Mouse (Mus musculus) liver, postnatal 0 days (tissue): ENCODE data around the gene Rimbp3. TPM values are rescaled to one million over a fixed set of nuclear protein-coding genes. Genes with fewer than 3 reads are reported as not detected.

Experiments
- ATAC-seq: fragments of 200-750 bp; cut with Nextera tagmentation; 2 replicates; pipeline ENCODE4 v1.8.0; 2017; ENCODE audit warnings: mild to moderate bottlenecking, moderate library complexity
- DNase-seq: peaks from one replicate; pipeline ENCODE4 v3.0.0-alpha.2; 2016
- H3K27ac ChIP-seq: fragments of 300-500 bp; sonication (generic); 2 replicates; pipeline ENCODE4 v1.5.1; 2014; ENCODE audit warnings: antibody characterized with exemption, moderate library complexity, mild to moderate bottlenecking, low read depth
- H3K27me3 ChIP-seq: fragments of 300-500 bp; sonication (generic); 2 replicates; pipeline ENCODE4 v1.6.1; 2014; ENCODE audit warnings: low read length, control low read depth, mixed read lengths; ENCODE audit not compliant: insufficient read depth
- H3K36me3 ChIP-seq: fragments of 300-500 bp; sonication (generic); replicated peaks from 2 replicates; pipeline ENCODE4 v1.6.1; 2014; ENCODE audit warnings: mild to moderate bottlenecking, control low read depth, low read length, moderate library complexity, mixed read lengths; ENCODE audit not compliant: insufficient read depth
- H3K4me1 ChIP-seq: fragments of 300-500 bp; sonication (generic); 2 replicates; pipeline ENCODE4 v1.6.1; 2014; ENCODE audit warnings: antibody characterized with exemption, mild to moderate bottlenecking, control low read depth; ENCODE audit not compliant: insufficient read depth
- H3K4me2 ChIP-seq: fragments of 300-500 bp; sonication (generic); 2 replicates; pipeline ENCODE4 v1.6.1; 2014; ENCODE audit warnings: low read depth, mild to moderate bottlenecking, low read length, moderate library complexity, mixed read lengths
- H3K4me3 ChIP-seq: fragments of 300-500 bp; sonication (generic); 2 replicates; pipeline ENCODE4 v1.5.1; 2014; ENCODE audit warnings: low read depth, low read length
- H3K9ac ChIP-seq: fragments of 300-500 bp; sonication (generic); replicated peaks from 2 replicates; pipeline ENCODE4 v1.6.1; 2014; ENCODE audit warnings: mild to moderate bottlenecking, moderate library complexity
- H3K9me3 ChIP-seq: fragments of 300-500 bp; sonication (generic); 2 replicates; pipeline ENCODE4 v1.6.1; 2016; ENCODE audit warnings: mild to moderate bottlenecking, control low read depth, low read length, mixed read lengths
- CTCF ChIP-seq: sonication (generic); IDR thresholded peaks from 2 replicates; pipeline ENCODE4 v1.5.1; 2016; ENCODE audit warnings: antibody characterized with exemption, low read depth
- EP300 ChIP-seq: IDR thresholded peaks from 2 replicates; pipeline ENCODE4 v1.6.1; 2016; ENCODE audit warnings: antibody characterized with exemption, low read depth, mild to moderate bottlenecking
- WGBS: fragments of 180-500 bp; shearing (Covaris S2); extraction: QIAGEN DNeasy Blood & Tissue Kit; methylation state at CpG from one replicate; pipeline ENCODE4 v1.1.7; 2014; ENCODE audit not compliant: insufficient replicate concordance; 5-methylcytosine and 5-hydroxymethylcytosine counted together
- polyA plus RNA-seq: library from polyadenylated mRNA; unstranded; fragments of >200 nt; fragmentation: Nextera tagmentation; extraction: Ambion mirVana; gene quantifications from 2 replicates; pipeline ENCODE4 v1.2.1, GENCODE M21; 2015

Gene Rimbp3
- polyA plus RNA-seq, 1 experiment from 2014 or later: not detected

DNA sequence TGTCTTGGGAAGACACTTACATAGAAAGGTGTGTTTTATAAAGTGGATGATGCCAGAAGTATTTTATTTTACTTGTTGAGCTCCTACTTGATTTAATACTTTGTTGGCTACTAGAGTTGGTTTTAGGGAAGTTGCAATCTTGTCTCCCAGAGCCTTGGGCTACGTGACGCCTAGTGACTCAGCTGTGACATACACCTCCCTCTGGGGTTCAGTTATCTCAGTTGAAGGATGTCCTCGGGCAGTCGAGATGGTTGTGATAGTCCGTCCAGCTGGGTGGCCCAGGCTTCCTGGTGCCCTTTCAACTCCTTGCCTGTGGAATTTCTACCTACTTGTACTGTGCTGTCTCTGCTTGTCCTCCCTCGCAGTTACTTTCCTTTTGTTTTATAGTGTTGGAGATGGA, 40.7 kb downstream of the Rimbp3 start:
- Histone ChIP-seq H3K4me3 (no peak overlapping the region), H3K27ac (no peak overlapping the region), H3K9ac (no peak overlapping the region), H3K4me1 (peaks cover 49% of the 10 kb centered on the region), H3K27me3 (no peaks in the 10 kb centered on the region), H3K36me3 (no peaks in the 10 kb centered on the region), H3K4me2 (peak overlapping the region; percentile 22; the same call in 1 of the 2 replicates), H3K9me3 (no peaks in the 10 kb centered on the region)
- 21% methylated on average over 6 of the region's 6 CpGs for WGBS
- DNase-seq (peak; percentile 20), ATAC-seq (peak; percentile 32; the same call in 1 of the 2 replicates)
- TF ChIP-seq CTCF: no peak
- peak; percentile 16; the same call in 1 of the 2 replicates for TF ChIP-seq EP300

GRCm38 (mm10) chr16:17251539-17251938, 43.1 kb downstream of the Rimbp3 start:
- Histone ChIP-seq H3K9ac (no peak overlapping the region), H3K4me3 (no peak overlapping the region), H3K27ac (0 out of 2 replicates have a peak overlapping the region, but pooled peaks have one; percentile 16), H3K36me3 (0 out of 2 replicates have a peak, but pooled peaks cover 2% of the 10 kb centered on the region), H3K4me1 (peaks cover 52% of the 10 kb centered on the region), H3K9me3 (no peaks in the 10 kb centered on the region), H3K4me2 (peak overlapping the region; percentile 41; the same call in 1 of the 2 replicates), H3K27me3 (no peaks in the 10 kb centered on the region)
- no peak for TF ChIP-seq CTCF
- TF ChIP-seq EP300: no peak
- DNase-seq (peak; percentile 87), ATAC-seq (peak; percentile 57)
- WGBS: 42% methylated on average over 3 of the region's 3 CpGs

DNA sequence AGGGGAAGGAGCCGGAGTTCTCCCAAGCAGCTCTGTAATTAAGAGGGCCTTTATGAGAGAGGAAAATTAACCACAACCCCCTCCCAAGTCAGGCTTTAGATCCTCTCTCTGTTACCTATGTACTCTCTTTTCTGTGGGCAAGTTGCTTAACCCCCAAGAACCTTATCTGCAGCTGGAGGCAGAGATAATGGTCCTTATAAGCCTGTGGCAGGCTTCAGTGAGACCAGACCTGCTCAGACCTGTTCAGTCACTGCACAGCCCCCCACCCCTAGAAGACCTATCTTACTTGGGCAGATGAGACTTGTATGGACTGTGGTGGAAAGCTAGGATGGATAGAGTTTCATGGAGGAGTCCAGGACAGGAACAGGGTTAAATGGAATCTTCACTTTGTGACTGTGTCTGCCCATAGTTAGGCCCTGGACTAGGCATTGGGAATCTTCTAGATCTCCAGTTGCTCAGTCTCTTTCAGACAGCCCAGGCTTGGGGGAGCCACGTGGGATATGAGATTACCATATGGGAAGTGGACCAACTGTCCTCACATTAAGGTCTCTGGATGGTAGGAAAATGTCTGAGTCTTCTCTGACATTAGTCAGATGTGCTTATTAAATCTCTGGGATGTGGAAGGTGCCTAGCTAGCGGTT, 43.8 kb downstream of the Rimbp3 start:
- H3K9ac ChIP-seq: no peak overlapping the region
- TF ChIP-seq EP300: peak; percentile 91
- no peak for TF ChIP-seq CTCF
- H3K4me3 ChIP-seq: no peak overlapping the region
- ATAC-seq (peak; percentile 76), DNase-seq (no peak)
- H3K36me3 ChIP-seq: peaks cover 2% of the 10 kb centered on the region; the same call in 1 of the 2 replicates
- peak overlapping the region; percentile 41 for H3K4me2 ChIP-seq
- no peaks in the 10 kb centered on the region for H3K9me3 ChIP-seq
- 0 out of 2 replicates have a peak overlapping the region, but pooled peaks have one; percentile 16 for H3K27ac ChIP-seq
- WGBS: 50% methylated on average over 3 of the region's 3 CpGs
- H3K27me3 ChIP-seq: no peaks in the 10 kb centered on the region
- H3K4me1 ChIP-seq: peaks cover 50% of the 10 kb centered on the region

GRCm38 (mm10) chr16:17252841-17253240, 44.4 kb downstream of the Rimbp3 start:
- ATAC-seq: no peak
- H3K27me3 ChIP-seq: no peaks in the 10 kb centered on the region
- no peaks in the 10 kb centered on the region for H3K9me3 ChIP-seq
- peak; percentile 21 for DNase-seq
- H3K36me3 ChIP-seq: peaks cover 3% of the 10 kb centered on the region; the same call in 1 of the 2 replicates
- no peak overlapping the region for H3K4me3 ChIP-seq
- WGBS: 64% methylated on average over 7 of the region's 7 CpGs
- no peak overlapping the region for H3K27ac ChIP-seq
- TF ChIP-seq EP300 (no peak), CTCF (no peak)
- no peak overlapping the region for H3K9ac ChIP-seq
- H3K4me1 ChIP-seq: peaks cover 44% of the 10 kb centered on the region
- H3K4me2 ChIP-seq: 0 out of 2 replicates have a peak overlapping the region, but pooled peaks have one; percentile 12

- Histone ChIP-seq H3K4me3 (no peak overlapping the region), H3K4me1 (peaks cover 41% of the 10 kb centered on the region), H3K9me3 (no peaks in the 10 kb centered on the region), H3K36me3 (peaks cover 10% of the 10 kb centered on the region), H3K27ac (no peak overlapping the region), H3K9ac (no peak overlapping the region), H3K27me3 (no peaks in the 10 kb centered on the region), H3K4me2 (no peak overlapping the region)
- ATAC-seq (no peak), DNase-seq (peak; percentile 20)
- TF ChIP-seq CTCF (no peak), EP300 (no peak)
- 67% methylated on average over 4 of the region's 4 CpGs for WGBS
These were observed 45.7 kb downstream of the Rimbp3 start for GRCm38 (mm10) chr16:17254005-17254597.

DNA sequence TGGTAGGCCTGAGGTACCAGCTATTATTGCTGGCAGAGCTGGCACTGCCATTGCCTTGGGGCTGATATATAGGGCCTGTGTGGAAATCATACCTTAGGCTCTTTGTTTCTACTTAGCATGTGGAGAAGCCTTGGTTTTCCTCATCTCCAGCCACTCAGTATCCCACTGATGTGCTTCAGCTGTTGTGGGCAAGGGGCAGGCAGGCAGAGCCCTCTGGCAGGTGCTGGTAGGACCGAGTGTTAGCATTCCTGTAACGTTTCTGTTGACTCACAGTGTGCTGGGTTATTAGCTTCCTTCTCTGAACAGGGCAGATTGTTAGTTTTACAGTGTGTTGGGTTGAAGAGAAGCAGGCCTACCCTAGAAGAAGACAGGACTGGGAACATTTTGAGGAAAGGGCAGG, 46.9 kb downstream of the Rimbp3 start:
- peaks cover 33% of the 10 kb centered on the region for H3K4me1 ChIP-seq
- TF ChIP-seq CTCF (no peak), EP300 (no peak)
- no peak overlapping the region for H3K4me3 ChIP-seq
- ATAC-seq (no peak), DNase-seq (no peak)
- 59% methylated on average over 2 of the region's 2 CpGs for WGBS
- no peaks in the 10 kb centered on the region for H3K9me3 ChIP-seq
- no peak overlapping the region for H3K9ac ChIP-seq
- no peak overlapping the region for H3K4me2 ChIP-seq
- no peak overlapping the region for H3K27ac ChIP-seq
- no peaks in the 10 kb centered on the region for H3K27me3 ChIP-seq
- peaks cover 10% of the 10 kb centered on the region for H3K36me3 ChIP-seq
